In the genomic region with DNA sequence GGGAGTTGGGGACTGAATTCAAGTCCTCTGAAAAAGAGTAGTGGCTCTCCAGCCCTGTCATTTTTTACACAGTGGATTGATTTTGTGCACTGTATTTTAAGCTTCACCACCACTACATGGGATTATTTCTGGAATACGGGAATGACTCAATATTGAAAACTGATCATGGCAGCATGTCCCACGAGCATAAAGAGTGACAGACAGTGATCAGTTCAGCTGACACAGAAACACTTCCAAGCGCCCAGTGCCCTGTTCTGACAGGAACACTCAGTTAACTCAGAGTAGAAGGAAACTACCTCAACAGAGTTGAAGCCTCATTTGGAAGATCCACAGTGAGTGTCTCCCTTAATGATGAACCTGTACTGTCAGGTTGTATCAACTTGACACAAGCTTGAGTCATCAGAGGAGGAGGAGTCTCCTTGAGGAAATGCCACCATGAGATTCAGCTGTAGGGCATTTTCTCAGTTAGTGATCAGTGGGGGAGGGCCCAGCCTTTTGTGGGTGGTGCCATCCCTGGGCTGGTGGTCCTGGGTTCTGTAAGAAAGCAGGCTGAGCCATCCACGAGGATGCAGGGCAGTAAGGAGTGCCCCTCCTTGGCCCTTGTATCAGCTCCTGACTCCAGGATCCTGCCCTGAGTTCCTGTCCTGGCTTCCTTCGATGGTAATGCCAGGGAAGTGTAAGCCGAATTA, we compare ENCODE assay signal across 12 mouse cellular contexts.
"Had no signal": no experiment of that assay in that cellular context is flagged by ENCODE, and none has a peak within 500 bp of the region (broad histone marks: within the 10 kb centered on the region; RNA-seq: fewer than 3 reads in every experiment).

No protein-coding gene starts in this region.

- H3K4me3 ChIP-seq: limb, embryonic 15.5 days; liver, embryonic 12.5 days; midbrain, embryonic 10.5 days; stomach, embryonic 15.5 days had no signal

- H3K27ac ChIP-seq: limb, embryonic 15.5 days; liver, embryonic 12.5 days; midbrain, embryonic 10.5 days; stomach, embryonic 15.5 days had no signal

- H3K4me1 ChIP-seq: midbrain, embryonic 10.5 days had no signal

- DNase-seq: kidney, adult 18-20 months; kidney, postnatal 10 days; lung, embryonic 14.5 days; lung, postnatal 10 days; lung, postnatal 4 days; right cerebral cortex, postnatal 4 days; thymus, adult 2 months; thymus, postnatal 25 days had no signal

- H3K27me3 ChIP-seq: limb, embryonic 15.5 days; liver, embryonic 12.5 days; stomach, embryonic 15.5 days had no signal
